Mouse (Mus musculus) midbrain, postnatal 0 days (tissue): ENCODE results near the gene Rhox13. TPM values are rescaled to one million over a fixed set of nuclear protein-coding genes. Genes with fewer than 3 reads are reported as not detected.

ENCODE experiments used
- ATAC-seq: fragments of 200-750 bp; cut with Nextera tagmentation; 2 replicates; pipeline ENCODE4 v1.8.0; 2017; ENCODE audit warnings: moderate number of reproducible peaks, mild to moderate bottlenecking, moderate TSS enrichment, moderate library complexity; ENCODE audit not compliant: low FRiP score
- DNase-seq: peaks from one replicate; pipeline ENCODE4 v3.0.0-alpha.2; 2015; ENCODE audit warnings: low spot score
- H3K27ac ChIP-seq: fragments of 300-500 bp; sonication (generic); 2 replicates; pipeline ENCODE4 v1.5.1; 2014; ENCODE audit warnings: low read depth, mild to moderate bottlenecking, low read length, mixed read lengths
- H3K27me3 ChIP-seq: fragments of 300-500 bp; sonication (generic); 2 replicates; pipeline ENCODE4 v1.6.1; 2014; ENCODE audit warnings: low read length, control low read depth, mixed read lengths; ENCODE audit not compliant: insufficient read depth
- H3K36me3 ChIP-seq: fragments of 300-500 bp; sonication (generic); 2 replicates; pipeline ENCODE4 v1.6.1; 2014; ENCODE audit warnings: low read length, control low read depth, mixed read lengths; ENCODE audit not compliant: insufficient read depth
- H3K4me1 ChIP-seq: fragments of 300-500 bp; sonication (generic); 2 replicates; pipeline ENCODE4 v1.6.1; 2014; ENCODE audit warnings: mild to moderate bottlenecking, control low read depth, antibody characterized with exemption, low read length, mixed read lengths; ENCODE audit not compliant: insufficient read depth
- H3K4me2 ChIP-seq: fragments of 300-500 bp; sonication (generic); 2 replicates; pipeline ENCODE4 v1.6.1; 2014; ENCODE audit warnings: low read depth, mild to moderate bottlenecking, low read length, mixed read lengths; ENCODE audit not compliant: poor library complexity, severe bottlenecking
- H3K4me3 ChIP-seq: fragments of 300-500 bp; sonication (generic); 2 replicates; pipeline ENCODE4 v1.5.1; 2014; ENCODE audit warnings: low read depth, mild to moderate bottlenecking, low read length, moderate library complexity
- H3K9ac ChIP-seq: fragments of 300-500 bp; sonication (generic); replicated peaks from 2 replicates; pipeline ENCODE4 v1.6.1; 2014; ENCODE audit warnings: mild to moderate bottlenecking, low read length, moderate library complexity, mixed read lengths; ENCODE audit not compliant: poor library complexity, severe bottlenecking
- H3K9me3 ChIP-seq: fragments of 300-500 bp; sonication (generic); 2 replicates; pipeline ENCODE4 v1.6.1; 2016; ENCODE audit warnings: low read length, control low read depth
- CTCF ChIP-seq: IDR thresholded peaks from 2 replicates; pipeline ENCODE4 v1.5.1; 2016; ENCODE audit warnings: antibody characterized with exemption, mild to moderate bottlenecking
- WGBS: fragments of 180-500 bp; shearing (Covaris S2); extraction: QIAGEN DNeasy Blood & Tissue Kit; methylation state at CpG from one replicate; pipeline ENCODE4 v1.1.7; 2014; 5-methylcytosine and 5-hydroxymethylcytosine counted together
- polyA plus RNA-seq: library from polyadenylated mRNA; unstranded; fragments of >200 nt; fragmentation: Nextera tagmentation; extraction: Ambion mirVana; gene quantifications from 2 replicates; pipeline ENCODE4 v1.2.1, GENCODE M21; 2015
- total RNA-seq: library from RNA; depleted of rRNA; stranded (reverse); fragments of >200 nt; gene quantifications from 2 replicates; pipeline ENCODE4 v1.2.3, GENCODE M21; 2014; rRNA removed

Rhox13 gene
- total and polyA plus RNA-seq, 2 experiments from 2014 or later = not detected

DNA sequence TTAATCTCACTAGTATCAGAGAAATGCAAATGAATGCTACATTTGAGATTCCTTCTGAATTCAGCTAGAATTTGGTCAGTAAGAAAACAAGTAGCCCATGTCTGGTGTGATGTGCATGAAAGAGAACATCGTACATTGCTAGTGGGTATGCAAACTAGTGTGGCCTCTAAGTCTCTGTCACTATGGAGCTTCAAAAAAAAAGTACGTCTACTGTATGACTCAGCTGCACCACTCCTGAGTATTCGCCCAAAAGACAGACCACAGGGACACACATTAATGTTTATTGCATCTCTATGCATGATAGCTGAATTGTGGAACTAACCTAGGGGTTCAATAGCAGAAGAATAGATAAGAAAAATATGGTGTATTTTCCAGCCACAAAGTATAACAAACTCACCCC lies 44.3 kb downstream of the Rhox13 start:
- no peak overlapping the region for H3K27ac ChIP-seq
- WGBS = 83% methylated on average over 3 of the region's 3 CpGs
- H3K9ac ChIP-seq = no peak overlapping the region
- H3K4me2 ChIP-seq = no peak overlapping the region
- no peak for TF ChIP-seq CTCF
- DNase-seq = no peak
- no peaks in the 10 kb centered on the region for H3K27me3 ChIP-seq
- no peaks in the 10 kb centered on the region for H3K4me1 ChIP-seq
- no peak for ATAC-seq
- no peaks in the 10 kb centered on the region for H3K36me3 ChIP-seq
- H3K9me3 ChIP-seq = no peaks in the 10 kb centered on the region
- H3K4me3 ChIP-seq = no peak overlapping the region

GRCm38 (mm10) chrX:38166064-38166463 lies 45.0 kb downstream of the Rhox13 start:
- Histone ChIP-seq H3K27me3 (no peaks in the 10 kb centered on the region), H3K4me3 (no peak overlapping the region), H3K9me3 (no peaks in the 10 kb centered on the region), H3K4me2 (no peak overlapping the region), H3K9ac (no peak overlapping the region), H3K4me1 (no peaks in the 10 kb centered on the region), H3K36me3 (no peaks in the 10 kb centered on the region), H3K27ac (no peak overlapping the region)
- DNase-seq (no peak), ATAC-seq (no peak)
- WGBS = 75% methylated on average over 9 of the region's 9 CpGs
- TF ChIP-seq CTCF = no peak

- ATAC-seq (no peak), DNase-seq (no peak)
- Histone ChIP-seq H3K9ac (no peak overlapping the region), H3K4me2 (no peak overlapping the region), H3K27ac (no peak overlapping the region), H3K27me3 (no peaks in the 10 kb centered on the region), H3K4me1 (no peaks in the 10 kb centered on the region), H3K36me3 (no peaks in the 10 kb centered on the region), H3K4me3 (no peak overlapping the region), H3K9me3 (no peaks in the 10 kb centered on the region)
- WGBS = 86% methylated on average over 4 of the region's 4 CpGs
- TF ChIP-seq CTCF = no peak
Observed at GRCm38 (mm10) chrX:38166592-38166991, 45.6 kb downstream of the Rhox13 start.

Other genes with a start within 250 kb of the Rhox13 start
- gene Rhox8, start 242.3 kb upstream of the Rhox13 start, total RNA-seq = not detected in 2 replicates
- gene Rhox8, start 242.3 kb upstream of the Rhox13 start, polyA plus RNA-seq = not detected in 2 replicates
- gene Rhox7b, start 224.0 kb upstream of the Rhox13 start, total RNA-seq = not detected in 2 replicates
- gene Rhox7b, start 224.0 kb upstream of the Rhox13 start, polyA plus RNA-seq = not detected in 2 replicates
- not detected in 2 replicates for gene Rhox9, start 219.4 kb upstream of the Rhox13 start, total RNA-seq
- gene Rhox9, start 219.4 kb upstream of the Rhox13 start, polyA plus RNA-seq = not detected in 2 replicates
- gene Btg1-ps1, start 102.4 kb upstream of the Rhox13 start, total RNA-seq = not detected in 2 replicates
- not detected in 2 replicates for gene Btg1-ps1, start 102.4 kb upstream of the Rhox13 start, polyA plus RNA-seq
- gene Btg1-ps2, start 78.1 kb upstream of the Rhox13 start, total RNA-seq = not detected in 2 replicates
- not detected in 2 replicates for gene Btg1-ps2, start 78.1 kb upstream of the Rhox13 start, polyA plus RNA-seq
- gene Rhox10, start 54.7 kb upstream of the Rhox13 start, total RNA-seq = not detected in 2 replicates
- not detected in 2 replicates for gene Rhox10, start 54.7 kb upstream of the Rhox13 start, polyA plus RNA-seq
- not detected in 2 replicates for gene Rhox11, start 36.1 kb upstream of the Rhox13 start, total RNA-seq
- not detected in 2 replicates for gene Rhox11, start 36.1 kb upstream of the Rhox13 start, polyA plus RNA-seq
- gene Rhox12, start 10.3 kb upstream of the Rhox13 start, total RNA-seq = not detected in 2 replicates
- not detected in 2 replicates for gene Rhox12, start 10.3 kb upstream of the Rhox13 start, polyA plus RNA-seq
- 27.3 and 33.0 TPM in 2 replicates for gene Zbtb33, start 68.6 kb downstream of the Rhox13 start, total RNA-seq
- 3.3 and 3.7 TPM in 2 replicates for gene Zbtb33, start 68.6 kb downstream of the Rhox13 start, polyA plus RNA-seq
- 26.5 and 29.3 TPM in 2 replicates for gene Tmem255a, start 131.2 kb downstream of the Rhox13 start, total RNA-seq
- gene Tmem255a, start 131.2 kb downstream of the Rhox13 start, polyA plus RNA-seq = 25.5 and 27.8 TPM in 2 replicates
- not detected in 2 replicates for gene Atp1b4, start 195.0 kb downstream of the Rhox13 start, total RNA-seq
- not detected in 2 replicates for gene Atp1b4, start 195.0 kb downstream of the Rhox13 start, polyA plus RNA-seq